Mouse (Mus musculus) heart, postnatal 0 days (tissue): ENCODE measurements around the gene Spata2l. TPM values are rescaled to one million over a fixed set of nuclear protein-coding genes. Genes with fewer than 3 reads are reported as not detected.
A peak's percentile ranks its signal among the peaks of the same experiment; 100 is the strongest.
"Not testable (repeated sequence)": the region's sequence is repeated elsewhere in the genome, so short reads cannot be mapped to it uniquely, and the experiment has no call there.

ENCODE experiments used
- ATAC-seq: fragments of 200-750 bp; cut with Nextera tagmentation; 2 replicates; pipeline ENCODE4 v1.8.0; 2017; ENCODE audit warnings: low read depth, moderate number of reproducible peaks, moderate library complexity; ENCODE audit not compliant: insufficient read depth
- DNase-seq: peaks from one replicate; pipeline ENCODE4 v3.0.0-alpha.2; 2016; ENCODE audit warnings: low spot score
- H3K27ac ChIP-seq: fragments of 300-500 bp; sonication (generic); 2 replicates; pipeline ENCODE4 v1.5.1; 2014; ENCODE audit warnings: low read depth, mild to moderate bottlenecking
- H3K27me3 ChIP-seq: fragments of 300-500 bp; sonication (generic); 2 replicates; pipeline ENCODE4 v1.6.1; 2014; ENCODE audit warnings: low read length, mixed read lengths; ENCODE audit not compliant: control insufficient read depth, insufficient read depth
- H3K36me3 ChIP-seq: fragments of 300-500 bp; sonication (generic); replicated peaks from 2 replicates; pipeline ENCODE4 v1.6.1; 2014; ENCODE audit warnings: low read length, mixed read lengths; ENCODE audit not compliant: control insufficient read depth, insufficient read depth
- H3K4me1 ChIP-seq: fragments of 300-500 bp; sonication (generic); 2 replicates; pipeline ENCODE4 v1.6.1; 2014; ENCODE audit warnings: antibody characterized with exemption; ENCODE audit not compliant: control insufficient read depth, insufficient read depth
- H3K4me2 ChIP-seq: fragments of 300-500 bp; sonication (generic); 2 replicates; pipeline ENCODE4 v1.6.1; 2014; ENCODE audit warnings: low read depth, mild to moderate bottlenecking, low read length, moderate library complexity
- H3K4me3 ChIP-seq: fragments of 300-500 bp; sonication (generic); 2 replicates; pipeline ENCODE4 v1.5.1; 2014; ENCODE audit warnings: low read depth, low read length
- H3K9ac ChIP-seq: fragments of 300-500 bp; sonication (generic); replicated peaks from 2 replicates; pipeline ENCODE4 v1.6.1; 2014; ENCODE audit warnings: low read depth, low read length, mixed read lengths
- H3K9me3 ChIP-seq: fragments of 300-500 bp; sonication (generic); replicated peaks from 2 replicates; pipeline ENCODE4 v1.6.1; 2016; ENCODE audit warnings: low read length; ENCODE audit not compliant: control insufficient read depth
- CTCF ChIP-seq: IDR thresholded peaks from 2 replicates; pipeline ENCODE4 v1.5.1; 2016; ENCODE audit warnings: antibody characterized with exemption, control low read depth, low read depth
- EP300 ChIP-seq: IDR thresholded peaks from 2 replicates; pipeline ENCODE4 v1.6.1; 2016; ENCODE audit warnings: antibody characterized with exemption, low read depth
- WGBS: fragments of 180-500 bp; shearing (Covaris S2); extraction: QIAGEN DNeasy Blood & Tissue Kit; methylation state at CpG from one replicate; pipeline ENCODE4 v1.1.7; 2014; 5-methylcytosine and 5-hydroxymethylcytosine counted together
- polyA plus RNA-seq: library from polyadenylated mRNA; unstranded; fragments of >200 nt; fragmentation: Nextera tagmentation; extraction: Ambion mirVana; gene quantifications from 2 replicates; pipeline ENCODE4 v1.2.1, GENCODE M21; 2015
- total RNA-seq: library from RNA; depleted of rRNA; stranded (reverse); fragments of >200 nt; gene quantifications from 2 replicates; pipeline ENCODE4 v1.2.3, GENCODE M21; 2014; ENCODE audit warnings: low replicate concordance

The Spata2l gene
- total and polyA plus RNA-seq, 2 experiments from 2014 or later: 4.2 to 4.5 TPM

GRCm38 (mm10) chr8:123211876-123212275, 24.2 kb downstream of the Spata2l start:
- H3K36me3 ChIP-seq: peaks cover 34% of the 10 kb centered on the region
- DNase-seq: no peak
- no peak for ATAC-seq
- TF ChIP-seq EP300: no peak
- no peak for TF ChIP-seq CTCF
- H3K27me3 ChIP-seq: no peaks in the 10 kb centered on the region
- peak overlapping the region; percentile 83 for H3K4me3 ChIP-seq
- H3K9me3 ChIP-seq: no peaks in the 10 kb centered on the region
- WGBS: 29% methylated on average over 10 of the region's 10 CpGs
- no peak overlapping the region; the same call in 1 of the 2 replicates for H3K27ac ChIP-seq
- peak overlapping the region; percentile 93 for H3K9ac ChIP-seq
- peaks cover 31% of the 10 kb centered on the region for H3K4me1 ChIP-seq
- peak overlapping the region; percentile 84 for H3K4me2 ChIP-seq

GRCm38 (mm10) chr8:123203571-123203970, 32.5 kb downstream of the Spata2l start:
- no peak for ATAC-seq
- Histone ChIP-seq H3K4me1 (no peaks in the 10 kb centered on the region), H3K9ac (no peak overlapping the region), H3K4me2 (no peak overlapping the region), H3K27ac (no peak overlapping the region), H3K36me3 (peaks cover 29% of the 10 kb centered on the region), H3K27me3 (0 out of 2 replicates have a peak, but pooled peaks cover 4% of the 10 kb centered on the region), H3K4me3 (no peak overlapping the region), H3K9me3 (no peaks in the 10 kb centered on the region)
- 85% methylated on average over 3 of the region's 3 CpGs for WGBS
- DNase-seq: no peak
- TF ChIP-seq CTCF (no peak), EP300 (no peak)

DNA sequence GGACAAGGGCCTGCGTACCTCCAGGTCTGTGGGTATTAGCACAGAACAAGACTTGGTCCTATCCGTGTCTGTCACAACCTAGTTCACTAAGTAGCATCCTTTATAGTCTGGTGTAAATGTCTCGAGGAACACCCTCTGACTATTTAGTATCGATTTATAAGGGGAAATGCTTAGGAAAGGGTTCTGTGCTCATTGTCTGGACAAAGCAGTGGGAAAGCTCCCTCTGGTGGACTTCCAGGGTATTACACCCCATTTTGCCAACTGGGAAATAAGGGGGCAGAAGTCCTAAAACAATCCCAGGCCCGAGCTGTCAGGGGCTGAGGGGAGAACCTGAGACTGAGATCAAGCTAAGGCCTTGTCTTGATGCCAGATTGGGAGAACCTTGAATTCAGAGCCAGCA, 33.7 kb downstream of the Spata2l start:
- H3K9me3 ChIP-seq: no peaks in the 10 kb centered on the region
- ATAC-seq: no peak
- H3K27me3 ChIP-seq: 0 out of 2 replicates have a peak, but pooled peaks cover 4% of the 10 kb centered on the region
- no peak overlapping the region for H3K27ac ChIP-seq
- peak; percentile 91 for TF ChIP-seq CTCF
- TF ChIP-seq EP300: no peak
- peaks cover 16% of the 10 kb centered on the region for H3K36me3 ChIP-seq
- no peak overlapping the region for H3K4me2 ChIP-seq
- H3K9ac ChIP-seq: no peak overlapping the region
- H3K4me1 ChIP-seq: no peaks in the 10 kb centered on the region
- peak; percentile 45 for DNase-seq
- 25% methylated on average over 5 of the region's 5 CpGs for WGBS
- no peak overlapping the region for H3K4me3 ChIP-seq

GRCm38 (mm10) chr8:123199864-123200263, 36.2 kb downstream of the Spata2l start:
- DNase-seq (no peak), ATAC-seq (no peak)
- Histone ChIP-seq H3K4me3 (no peak overlapping the region), H3K4me1 (no peaks in the 10 kb centered on the region), H3K4me2 (no peak overlapping the region), H3K36me3 (no peaks in the 10 kb centered on the region), H3K27ac (no peak overlapping the region), H3K27me3 (0 out of 2 replicates have a peak, but pooled peaks cover 4% of the 10 kb centered on the region), H3K9me3 (no peaks in the 10 kb centered on the region), H3K9ac (no peak overlapping the region)
- TF ChIP-seq EP300: no peak
- no peak for TF ChIP-seq CTCF
- 51% methylated on average over 14 of the region's 14 CpGs for WGBS

- H3K36me3 ChIP-seq: not testable (repeated sequence)
Measured at GRCm38 (mm10) chr8:123197016-123197415, 39.0 kb downstream of the Spata2l start.

DNA sequence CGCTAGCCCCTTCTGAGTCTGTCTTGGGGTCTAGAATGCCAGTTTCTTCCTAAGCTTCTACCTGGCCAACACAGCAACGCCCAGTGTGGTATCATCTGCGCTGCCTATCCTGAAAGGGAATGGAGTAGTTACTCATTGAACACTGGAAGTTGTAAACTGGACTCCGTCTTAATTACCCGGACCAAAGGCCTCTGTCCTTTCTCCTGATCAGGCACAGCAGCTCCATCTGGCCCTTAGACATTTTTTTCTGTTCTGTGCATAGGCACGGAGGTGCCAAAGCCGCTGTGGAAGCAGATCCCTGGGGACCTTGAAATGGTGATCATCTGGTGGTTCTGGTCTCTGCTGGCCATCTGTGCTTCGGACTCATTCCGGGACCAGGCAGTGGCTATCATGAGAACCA, 42.3 kb downstream of the Spata2l start:
- no peak for TF ChIP-seq EP300
- no peak for TF ChIP-seq CTCF
- H3K4me2 ChIP-seq: no peak overlapping the region

More at GRCm38 (mm10) chr8:123197016-123197415, 39.0 kb downstream of the Spata2l start:
- not testable (repeated sequence) for H3K27ac ChIP-seq, H3K27me3 ChIP-seq, H3K9ac ChIP-seq, H3K4me3 ChIP-seq, H3K4me2 ChIP-seq, H3K9me3 ChIP-seq, DNase-seq, H3K4me1 ChIP-seq, ATAC-seq
- 72% methylated on average over 5 of the region's 5 CpGs for WGBS

More for the DNA sequence above, 42.3 kb downstream of the Spata2l start:
- H3K36me3 ChIP-seq: no peaks in the 10 kb centered on the region
- H3K9ac ChIP-seq: no peak overlapping the region
- no peaks in the 10 kb centered on the region for H3K9me3 ChIP-seq
- WGBS: 86% methylated on average over 9 of the region's 9 CpGs
- H3K27me3 ChIP-seq: no peaks in the 10 kb centered on the region
- ATAC-seq (no peak), DNase-seq (no peak)
- no peaks in the 10 kb centered on the region for H3K4me1 ChIP-seq
- H3K27ac ChIP-seq: no peak overlapping the region
- H3K4me3 ChIP-seq: no peak overlapping the region
